Mouse (Mus musculus) intestine, embryonic 16.5 days (tissue): ENCODE measurements around the gene Sh3pxd2a. TPM values are rescaled to one million over a fixed set of nuclear protein-coding genes. Genes with fewer than 3 reads are reported as not detected.

Experiments
- ATAC-seq: fragments of 200-750 bp; cut with Nextera tagmentation; 2 replicates; pipeline ENCODE4 v1.8.0; 2017; ENCODE audit warnings: moderate TSS enrichment, moderate library complexity
- H3K27ac ChIP-seq: fragments of 300-500 bp; sonication (generic); 2 replicates; pipeline ENCODE4 v1.5.1; 2014; ENCODE audit warnings: mild to moderate bottlenecking, low read length
- H3K27me3 ChIP-seq: fragments of 300-500 bp; sonication (generic); replicated peaks from 2 replicates; pipeline ENCODE4 v1.6.1; 2014; ENCODE audit warnings: low read length, control low read depth, mixed read lengths; ENCODE audit not compliant: control insufficient read depth, insufficient read depth
- H3K36me3 ChIP-seq: fragments of 300-500 bp; sonication (generic); 2 replicates; pipeline ENCODE4 v1.6.1; 2014; ENCODE audit warnings: low read length, control low read depth; ENCODE audit not compliant: control insufficient read depth, insufficient read depth
- H3K4me1 ChIP-seq: fragments of 300-500 bp; sonication (generic); 2 replicates; pipeline ENCODE4 v1.6.1; 2014; ENCODE audit warnings: low read length, control low read depth, mixed read lengths; ENCODE audit not compliant: control insufficient read depth, insufficient read depth
- H3K4me2 ChIP-seq: fragments of 300-500 bp; sonication (generic); 2 replicates; pipeline ENCODE4 v1.6.1; 2014; ENCODE audit warnings: low read depth, low read length, control low read depth
- H3K4me3 ChIP-seq: fragments of 300-500 bp; sonication (generic); 2 replicates; pipeline ENCODE4 v1.5.1; 2014; ENCODE audit warnings: mild to moderate bottlenecking, low read length
- H3K9ac ChIP-seq: fragments of 300-500 bp; sonication (generic); 2 replicates; pipeline ENCODE4 v1.6.1; 2014; ENCODE audit warnings: low read depth, low read length
- H3K9me3 ChIP-seq: fragments of 300-500 bp; sonication (generic); 2 replicates; pipeline ENCODE4 v1.6.1; 2016; ENCODE audit warnings: low read length, control low read depth; ENCODE audit not compliant: control insufficient read depth
- WGBS: fragments of 180-500 bp; shearing (Covaris S2); extraction: QIAGEN DNeasy Blood & Tissue Kit; methylation state at CpG from one replicate; pipeline ENCODE4 v1.1.7; 2014; 5-methylcytosine and 5-hydroxymethylcytosine counted together
- polyA plus RNA-seq: library from polyadenylated mRNA; unstranded; fragments of >200 nt; fragmentation: Nextera tagmentation; extraction: Ambion mirVana; gene quantifications from 2 replicates; pipeline ENCODE4 v1.2.1, GENCODE M21; 2015

The Sh3pxd2a gene
- polyA plus RNA-seq, 1 experiment from 2014 or later = 3.0 TPM

DNA sequence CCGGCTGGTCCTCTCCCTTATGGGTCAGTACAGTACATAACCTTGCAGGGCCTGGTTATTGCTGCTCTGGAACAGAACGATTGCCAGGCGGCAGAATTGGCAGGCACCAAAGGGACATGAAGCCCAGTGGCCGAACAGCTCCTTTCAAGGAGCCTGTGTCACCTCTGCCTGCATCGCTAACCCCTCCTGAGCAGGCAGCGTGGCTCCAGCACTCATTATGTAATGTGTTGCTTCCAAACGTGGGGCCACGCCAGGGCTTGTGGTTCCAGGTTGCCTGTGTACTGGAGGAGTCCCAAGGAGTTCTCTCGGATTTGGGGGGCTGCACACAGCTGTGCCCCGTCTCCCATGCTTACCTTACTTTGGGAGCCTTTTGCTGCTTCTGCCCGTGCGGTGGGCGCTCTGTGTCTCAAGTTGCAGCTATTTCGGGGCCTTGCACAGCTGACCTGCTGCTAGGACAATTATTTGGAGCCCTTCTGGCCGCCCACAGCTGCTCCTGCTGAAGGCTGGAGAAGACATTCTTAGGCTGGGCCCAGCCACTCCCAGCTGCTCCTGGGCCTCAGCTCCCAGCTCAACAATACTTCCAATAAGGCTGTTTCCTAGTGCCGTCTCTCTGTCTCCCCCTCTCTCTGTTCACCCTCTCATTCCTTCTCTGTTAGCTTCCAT, 215.2 kb downstream of the Sh3pxd2a start:
- no peak for ATAC-seq
- no peak overlapping the region for H3K4me2 ChIP-seq
- 64% methylated on average over 16 of the region's 16 CpGs for WGBS
- peaks cover 23% of the 10 kb centered on the region for H3K27me3 ChIP-seq
- H3K4me1 ChIP-seq = peaks cover 26% of the 10 kb centered on the region
- H3K4me3 ChIP-seq = no peak overlapping the region
- H3K9me3 ChIP-seq = no peaks in the 10 kb centered on the region
- no peak overlapping the region for H3K27ac ChIP-seq
- no peaks in the 10 kb centered on the region for H3K36me3 ChIP-seq
- no peak overlapping the region for H3K9ac ChIP-seq

DNA sequence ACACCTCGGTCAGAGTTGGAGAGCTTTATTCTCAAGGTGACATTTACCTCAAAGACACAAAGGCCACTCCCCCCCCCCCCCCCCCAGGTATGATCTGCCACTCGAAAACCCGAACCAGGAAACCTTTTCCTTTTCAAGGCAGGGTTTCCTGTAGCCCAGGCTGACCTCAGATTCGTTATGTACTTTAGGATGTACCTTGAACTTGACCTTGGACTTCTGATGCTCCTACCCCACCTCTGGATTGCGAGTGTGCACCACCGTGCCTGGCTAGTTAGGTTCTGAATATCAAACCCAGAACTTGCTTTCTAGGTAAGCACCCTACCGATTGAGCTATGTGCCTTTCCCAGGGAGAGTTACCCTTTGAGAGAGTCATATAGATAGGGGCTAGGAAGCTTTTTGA, 215.9 kb downstream of the Sh3pxd2a start:
- H3K4me2 ChIP-seq = no peak overlapping the region
- H3K36me3 ChIP-seq = no peaks in the 10 kb centered on the region
- ATAC-seq = peak; percentile 25; the same call in 1 of the 2 replicates
- peaks cover 15% of the 10 kb centered on the region for H3K27me3 ChIP-seq
- whole genome bisulfite sequencing = 60% methylated on average over 7 of the region's 7 CpGs
- no peak overlapping the region for H3K9ac ChIP-seq
- no peak overlapping the region for H3K27ac ChIP-seq
- H3K4me1 ChIP-seq = peaks cover 25% of the 10 kb centered on the region
- no peaks in the 10 kb centered on the region for H3K9me3 ChIP-seq
- H3K4me3 ChIP-seq = no peak overlapping the region

DNA sequence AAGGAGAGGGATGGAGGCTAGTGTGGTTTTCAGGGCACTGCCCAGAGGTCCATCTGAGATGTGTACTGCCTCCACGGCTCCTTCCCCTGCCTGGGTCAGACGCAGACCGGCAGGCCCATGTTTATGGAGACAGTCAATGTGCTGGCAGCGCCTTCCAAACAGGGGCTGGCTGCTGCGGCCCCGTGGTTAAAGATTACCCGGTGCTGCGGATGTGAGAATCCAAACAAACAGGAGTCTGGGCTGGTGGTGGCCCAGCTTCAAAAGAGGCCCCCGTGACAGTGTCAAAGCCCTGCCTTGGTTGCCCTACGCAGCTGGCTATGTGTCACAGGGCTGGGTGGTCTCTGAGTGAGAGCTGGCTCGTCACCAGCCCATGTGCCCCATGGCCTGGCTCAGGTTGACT, 216.4 kb downstream of the Sh3pxd2a start:
- H3K9ac ChIP-seq = peak overlapping the region; percentile 46
- 15% methylated on average over 11 of the region's 11 CpGs for WGBS
- H3K9me3 ChIP-seq = no peaks in the 10 kb centered on the region
- H3K36me3 ChIP-seq = no peaks in the 10 kb centered on the region
- peak overlapping the region; percentile 19; the same call in 1 of the 2 replicates for H3K4me2 ChIP-seq
- no peak overlapping the region for H3K4me3 ChIP-seq
- peak; percentile 63 for ATAC-seq
- H3K4me1 ChIP-seq = peaks cover 20% of the 10 kb centered on the region
- H3K27ac ChIP-seq = 0 out of 2 replicates have a peak overlapping the region, but pooled peaks have one; percentile 11
- H3K27me3 ChIP-seq = peaks cover 10% of the 10 kb centered on the region

- Histone ChIP-seq H3K27me3 (no peaks in the 10 kb centered on the region), H3K36me3 (no peaks in the 10 kb centered on the region), H3K27ac (no peak overlapping the region), H3K4me2 (no peak overlapping the region), H3K4me3 (no peak overlapping the region), H3K4me1 (peaks cover 17% of the 10 kb centered on the region), H3K9me3 (no peaks in the 10 kb centered on the region), H3K9ac (no peak overlapping the region)
- ATAC-seq = no peak
- WGBS = 61% methylated on average over 8 of the region's 8 CpGs
Measured at GRCm38 (mm10) chr19:47245512-47245911, 218.7 kb downstream of the Sh3pxd2a start.

DNA sequence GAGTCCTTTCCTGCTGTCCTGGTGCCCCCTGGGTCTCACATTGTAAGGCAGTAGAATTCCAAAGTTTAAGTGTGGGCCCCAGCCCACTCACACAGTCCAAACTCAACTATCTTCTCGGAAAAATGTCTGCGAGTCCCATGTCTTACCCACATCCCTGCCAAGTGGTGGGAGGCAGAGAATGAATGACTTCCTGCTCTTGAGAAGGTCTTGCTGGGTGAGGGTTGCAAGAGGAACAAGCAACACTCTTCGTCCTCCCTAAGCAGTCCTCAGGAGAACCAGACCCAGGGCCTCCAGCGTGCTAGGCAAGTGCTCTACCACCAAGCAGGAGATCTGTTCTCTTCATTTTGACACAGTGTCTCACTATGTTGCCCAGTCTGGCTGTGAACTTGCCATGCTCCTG, 222.0 kb downstream of the Sh3pxd2a start:
- Histone ChIP-seq H3K27me3 (no peaks in the 10 kb centered on the region), H3K9ac (no peak overlapping the region), H3K36me3 (no peaks in the 10 kb centered on the region), H3K4me3 (no peak overlapping the region), H3K4me2 (no peak overlapping the region), H3K27ac (no peak overlapping the region), H3K9me3 (no peaks in the 10 kb centered on the region), H3K4me1 (peaks cover under 1% of the 10 kb centered on the region)
- no peak for ATAC-seq
- WGBS = 77% methylated on average over 4 of the region's 4 CpGs

DNA sequence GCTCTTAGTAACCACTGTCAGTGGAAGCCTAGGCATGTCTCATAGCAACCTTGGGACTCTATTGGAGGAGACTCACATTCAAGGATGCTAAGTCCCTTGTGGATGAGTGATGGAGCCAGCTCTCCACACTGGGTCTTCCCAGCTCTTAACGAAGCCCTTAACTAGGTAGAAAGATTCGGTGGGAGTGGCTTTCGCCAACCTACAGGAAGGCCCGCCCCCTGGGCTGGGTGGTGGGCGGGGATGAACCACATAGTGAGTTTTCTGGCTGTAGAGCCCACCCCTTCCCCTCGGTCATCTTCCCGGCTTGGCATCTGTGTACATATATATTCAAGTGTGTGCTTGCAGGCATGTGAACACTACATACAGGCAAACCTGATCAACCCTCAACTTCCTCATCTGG, 223.2 kb downstream of the Sh3pxd2a start:
- no peak overlapping the region; the same call in 1 of the 2 replicates for H3K4me3 ChIP-seq
- no peaks in the 10 kb centered on the region for H3K27me3 ChIP-seq
- no peaks in the 10 kb centered on the region for H3K9me3 ChIP-seq
- H3K4me1 ChIP-seq = no peaks in the 10 kb centered on the region
- H3K27ac ChIP-seq = no peak overlapping the region
- no peak overlapping the region; the same call in 1 of the 2 replicates for H3K4me2 ChIP-seq
- H3K36me3 ChIP-seq = no peaks in the 10 kb centered on the region
- WGBS = 66% methylated on average over 7 of the region's 7 CpGs
- ATAC-seq = no peak
- no peak overlapping the region for H3K9ac ChIP-seq

GRCm38 (mm10) chr19:47240076-47240475, 224.1 kb downstream of the Sh3pxd2a start:
- Histone ChIP-seq H3K27me3 (no peaks in the 10 kb centered on the region), H3K4me2 (peak overlapping the region; percentile 39), H3K4me3 (peak overlapping the region; percentile 31; the same call in 1 of the 2 replicates), H3K9ac (peak overlapping the region; percentile 30; the same call in 1 of the 2 replicates), H3K27ac (no peak overlapping the region), H3K4me1 (no peaks in the 10 kb centered on the region), H3K36me3 (no peaks in the 10 kb centered on the region), H3K9me3 (no peaks in the 10 kb centered on the region)
- peak; percentile 61; the same call in 1 of the 2 replicates for ATAC-seq
- 35% methylated on average over 12 of the region's 12 CpGs for WGBS

DNA sequence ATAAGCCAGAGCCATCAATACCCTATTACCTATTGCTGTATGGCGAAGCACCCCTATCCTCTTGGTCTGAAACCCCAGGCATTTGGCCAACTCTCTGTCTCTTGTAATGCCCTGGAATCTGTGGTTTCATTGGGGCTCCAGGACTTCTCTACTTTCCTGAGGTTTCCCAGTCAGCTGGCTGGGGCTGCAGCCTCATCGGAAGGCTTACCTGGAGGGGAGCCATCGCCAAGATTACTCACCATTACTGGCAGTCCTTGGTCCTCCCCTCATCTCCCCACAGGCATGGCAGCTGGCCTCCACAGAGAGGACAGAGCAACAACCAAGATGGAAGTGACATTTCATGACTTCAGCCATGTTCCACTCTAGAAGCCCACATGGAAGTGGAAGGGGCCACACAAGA, 231.1 kb downstream of the Sh3pxd2a start:
- WGBS = 87% methylated on average over 3 of the region's 3 CpGs
- no peak for ATAC-seq

GRCm38 (mm10) chr19:47232077-47232865, 231.9 kb downstream of the Sh3pxd2a start:
- 86% methylated on average over 5 of the region's 5 CpGs for WGBS
- Histone ChIP-seq H3K4me3 (no peak overlapping the region), H3K9me3 (no peaks in the 10 kb centered on the region), H3K9ac (no peak overlapping the region), H3K36me3 (no peaks in the 10 kb centered on the region), H3K4me1 (peaks cover 13% of the 10 kb centered on the region), H3K27me3 (no peaks in the 10 kb centered on the region), H3K4me2 (no peak overlapping the region), H3K27ac (no peak overlapping the region)
- ATAC-seq = no peak

More for the DNA sequence above, 231.1 kb downstream of the Sh3pxd2a start:
- Histone ChIP-seq H3K4me3 (no peak overlapping the region), H3K36me3 (no peaks in the 10 kb centered on the region), H3K27ac (no peak overlapping the region), H3K4me2 (no peak overlapping the region), H3K27me3 (no peaks in the 10 kb centered on the region), H3K9ac (no peak overlapping the region), H3K4me1 (peaks cover 13% of the 10 kb centered on the region), H3K9me3 (no peaks in the 10 kb centered on the region)
